Mouse (Mus musculus) kidney, postnatal 0 days (tissue): ENCODE measurements at regions not wholly inside any gene's neighbourhood (a gene's known extent, or its start where the extent isn't known, plus 50 kb on each side); places are given as distances from the start of the nearest gene placed in this dataset.

Source experiments
- ATAC-seq: fragments of 200-750 bp; cut with Nextera tagmentation; replicated peaks from 2 replicates; pipeline ENCODE4 v1.8.0; 2017; ENCODE audit warnings: low read depth, moderate number of reproducible peaks, moderate TSS enrichment, moderate library complexity; ENCODE audit not compliant: low FRiP score
- DNase-seq: peaks from one replicate; pipeline ENCODE4 v3.0.0-alpha.2; 2016; ENCODE audit warnings: low spot score
- H3K27ac ChIP-seq: fragments of 300-500 bp; sonication (generic); 2 replicates; pipeline ENCODE4 v1.5.1; 2014; ENCODE audit warnings: mild to moderate bottlenecking
- H3K27me3 ChIP-seq: fragments of 300-500 bp; sonication (generic); 2 replicates; pipeline ENCODE4 v1.6.1; 2014; ENCODE audit warnings: low read length, mixed read lengths; ENCODE audit not compliant: insufficient read depth
- H3K36me3 ChIP-seq: fragments of 300-500 bp; sonication (generic); 2 replicates; pipeline ENCODE4 v1.6.1; 2014; ENCODE audit warnings: low read length, mixed read lengths; ENCODE audit not compliant: insufficient read depth
- H3K4me1 ChIP-seq: fragments of 300-500 bp; sonication (generic); replicated peaks from 2 replicates; pipeline ENCODE4 v1.6.1; 2014; ENCODE audit warnings: antibody characterized with exemption, low read length, mixed read lengths; ENCODE audit not compliant: insufficient read depth
- H3K4me2 ChIP-seq: fragments of 300-500 bp; sonication (generic); 2 replicates; pipeline ENCODE4 v1.6.1; 2014; ENCODE audit warnings: mild to moderate bottlenecking, low read length, moderate library complexity, mixed read lengths
- H3K4me3 ChIP-seq: fragments of 300-500 bp; sonication (generic); replicated peaks from 2 replicates; pipeline ENCODE4 v1.5.1; 2014; ENCODE audit warnings: low read depth, low read length
- H3K9ac ChIP-seq: fragments of 300-500 bp; sonication (generic); 2 replicates; pipeline ENCODE4 v1.6.1; 2014; ENCODE audit warnings: low read depth, low read length
- H3K9me3 ChIP-seq: fragments of 300-500 bp; sonication (generic); replicated peaks from 2 replicates; pipeline ENCODE4 v1.6.1; 2016; ENCODE audit warnings: low read length, inconsistent platforms, mixed read lengths
- CTCF ChIP-seq: IDR thresholded peaks from 2 replicates; pipeline ENCODE4 v1.5.1; 2016; ENCODE audit warnings: antibody characterized with exemption, low read depth, mild to moderate bottlenecking, moderate library complexity
- WGBS: fragments of 180-500 bp; shearing (Covaris S2); extraction: QIAGEN DNeasy Blood & Tissue Kit; methylation state at CpG from one replicate; pipeline ENCODE4 v1.1.7; 2014; 5-methylcytosine and 5-hydroxymethylcytosine counted together

- H3K4me3 ChIP-seq = no peak overlapping the region
- H3K4me2 ChIP-seq = peak overlapping the region; percentile 0; the same call in 1 of the 2 replicates
- 16% methylated on average over 5 of the region's 5 CpGs for WGBS
- DNase-seq (peak; percentile 84), ATAC-seq (no peak)
- peak overlapping the region; percentile 55; the same call in 1 of the 2 replicates for H3K27ac ChIP-seq
- TF ChIP-seq CTCF = no peak
- no peaks in the 10 kb centered on the region for H3K36me3 ChIP-seq
- no peaks in the 10 kb centered on the region for H3K9me3 ChIP-seq
- H3K4me1 ChIP-seq = no peaks in the 10 kb centered on the region
- no peaks in the 10 kb centered on the region for H3K27me3 ChIP-seq
- H3K9ac ChIP-seq = no peak overlapping the region
Measured at GRCm38 (mm10) chr1:168969402-168969801, 537.3 kb upstream of the Pbx1 start.

- H3K4me1 ChIP-seq = no peaks in the 10 kb centered on the region
- H3K27me3 ChIP-seq = no peaks in the 10 kb centered on the region
- H3K4me3 ChIP-seq = no peak overlapping the region
- ATAC-seq = no peak
- H3K4me2 ChIP-seq = no peak overlapping the region
- DNase-seq = no peak
- H3K36me3 ChIP-seq = no peaks in the 10 kb centered on the region
- no peak overlapping the region for H3K27ac ChIP-seq
- WGBS = 79% methylated on average over 2 of the region's 2 CpGs
- H3K9ac ChIP-seq = no peak overlapping the region
- no peak for TF ChIP-seq CTCF
- H3K9me3 ChIP-seq = no peaks in the 10 kb centered on the region
Measured at GRCm38 (mm10) chr1:168967334-168967733, 535.3 kb upstream of the Pbx1 start.

- no peak overlapping the region for H3K27ac ChIP-seq
- H3K36me3 ChIP-seq = no peaks in the 10 kb centered on the region
- TF ChIP-seq CTCF = no peak
- no peaks in the 10 kb centered on the region for H3K27me3 ChIP-seq
- no peak overlapping the region for H3K9ac ChIP-seq
- H3K4me2 ChIP-seq = no peak overlapping the region
- H3K9me3 ChIP-seq = no peaks in the 10 kb centered on the region
- 78% methylated on average over 6 of the region's 6 CpGs for WGBS
- no peaks in the 10 kb centered on the region for H3K4me1 ChIP-seq
- no peak overlapping the region for H3K4me3 ChIP-seq
- no peak for ATAC-seq
- no peak for DNase-seq
Measured at GRCm38 (mm10) chr1:168964467-168964904, 532.4 kb upstream of the Pbx1 start.

DNA sequence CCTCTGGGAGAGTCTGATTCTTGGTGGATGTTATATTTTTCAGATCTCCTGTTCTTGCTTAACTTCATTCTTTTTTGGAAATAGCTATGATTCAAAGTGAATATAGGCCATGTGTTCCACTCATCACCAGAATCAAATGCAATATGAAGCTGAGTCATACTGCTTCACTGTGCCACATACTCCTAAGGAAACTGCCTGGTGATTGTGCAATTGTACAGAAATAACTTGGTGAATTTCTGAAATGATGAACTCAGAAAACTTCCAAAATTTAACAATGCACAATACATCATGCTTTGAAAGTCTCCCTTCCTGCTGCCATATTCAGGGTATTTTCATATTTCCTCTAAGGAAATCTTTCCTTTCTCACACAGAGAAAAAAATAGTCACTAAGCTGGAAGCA lies 518.9 kb upstream of the Pbx1 start:
- Histone ChIP-seq H3K9me3 (no peaks in the 10 kb centered on the region; the same call in 1 of the 2 replicates), H3K4me1 (no peaks in the 10 kb centered on the region), H3K27me3 (no peaks in the 10 kb centered on the region), H3K36me3 (no peaks in the 10 kb centered on the region), H3K4me2 (no peak overlapping the region), H3K4me3 (no peak overlapping the region), H3K27ac (no peak overlapping the region), H3K9ac (no peak overlapping the region)
- TF ChIP-seq CTCF = no peak
- ATAC-seq (no peak), DNase-seq (peak; percentile 33)

- no peak for ATAC-seq
- H3K36me3 ChIP-seq = no peaks in the 10 kb centered on the region
Measured at GRCm38 (mm10) chr1:168924100-168924815, 492.2 kb upstream of the Pbx1 start.

DNA sequence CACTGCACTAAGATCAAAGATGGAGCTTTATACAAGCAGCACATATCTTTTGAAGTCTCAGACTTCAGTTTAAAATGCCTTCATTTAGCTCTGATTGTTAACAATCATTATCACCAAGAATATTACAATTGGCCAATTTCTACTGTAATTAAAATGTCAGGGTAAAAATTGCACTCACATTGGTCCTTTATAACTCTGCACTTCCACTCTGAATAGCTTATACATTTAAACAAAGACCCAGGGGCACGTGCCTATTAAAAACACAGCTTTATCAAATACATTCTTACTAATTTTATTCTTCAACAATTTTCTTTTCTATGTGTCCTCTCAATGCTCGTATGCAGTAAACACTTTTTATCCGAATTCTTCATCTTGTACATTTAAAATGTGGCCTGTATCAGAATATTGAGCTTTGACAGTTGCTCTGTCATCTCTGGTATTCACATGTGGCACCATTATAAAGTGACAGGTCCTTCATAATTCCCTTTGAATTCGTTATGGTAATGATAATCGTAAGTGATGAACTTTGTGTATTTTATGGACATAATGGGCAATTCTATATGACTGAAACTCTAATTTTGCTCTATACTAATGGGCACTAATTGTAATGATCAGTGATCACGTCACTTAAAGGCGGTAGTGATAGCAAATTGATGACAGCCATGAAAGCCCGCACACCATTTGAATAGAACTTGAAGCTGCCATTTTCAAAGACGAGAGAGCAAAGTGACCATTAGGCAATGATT lies 486.4 kb upstream of the Pbx1 start:
- H3K9me3 ChIP-seq = no peaks in the 10 kb centered on the region
- H3K27ac ChIP-seq = no peak overlapping the region
- no peak overlapping the region for H3K4me2 ChIP-seq
- TF ChIP-seq CTCF = no peak
- H3K4me1 ChIP-seq = no peaks in the 10 kb centered on the region
- H3K9ac ChIP-seq = no peak overlapping the region
- H3K27me3 ChIP-seq = no peaks in the 10 kb centered on the region
- 90% methylated on average over 9 of the region's 9 CpGs for WGBS
- no peaks in the 10 kb centered on the region for H3K36me3 ChIP-seq
- H3K4me3 ChIP-seq = no peak overlapping the region
- ATAC-seq = no peak
- DNase-seq = no peak

More at GRCm38 (mm10) chr1:168924100-168924815, 492.2 kb upstream of the Pbx1 start:
- H3K27me3 ChIP-seq = no peaks in the 10 kb centered on the region
- 78% methylated on average over 5 of the region's 5 CpGs for WGBS
- no peaks in the 10 kb centered on the region for H3K9me3 ChIP-seq
- no peak for TF ChIP-seq CTCF
- no peak overlapping the region for H3K4me3 ChIP-seq
- no peak overlapping the region for H3K9ac ChIP-seq
- H3K27ac ChIP-seq = no peak overlapping the region
- no peak for DNase-seq
- no peaks in the 10 kb centered on the region for H3K4me1 ChIP-seq
- no peak overlapping the region for H3K4me2 ChIP-seq
